Mouse (Mus musculus) hindbrain, embryonic 11.5 days (tissue): ENCODE data around the gene Erich6b. TPM values are rescaled to one million over a fixed set of nuclear protein-coding genes. Genes with fewer than 3 reads are reported as not detected.

Experiments
- ATAC-seq: fragments of 200-750 bp; cut with Nextera tagmentation; 2 replicates; pipeline ENCODE4 v1.8.0; 2017; ENCODE audit warnings: mild to moderate bottlenecking, moderate TSS enrichment, moderate library complexity; ENCODE audit not compliant: low FRiP score
- DNase-seq: peaks from one replicate; pipeline ENCODE4 v3.0.0-alpha.2; 2015; ENCODE audit warnings: low spot score
- H3K27ac ChIP-seq: fragments of 300-500 bp; sonication (generic); 2 replicates; pipeline ENCODE4 v1.5.1; 2014; ENCODE audit warnings: mild to moderate bottlenecking, low read depth, low read length
- H3K27me3 ChIP-seq: fragments of 300-500 bp; sonication (generic); 2 replicates; pipeline ENCODE4 v1.6.1; 2014; ENCODE audit warnings: mild to moderate bottlenecking, low read length, moderate library complexity, mixed read lengths; ENCODE audit not compliant: control insufficient read depth, insufficient read depth
- H3K36me3 ChIP-seq: fragments of 300-500 bp; sonication (generic); 2 replicates; pipeline ENCODE4 v1.6.1; 2014; ENCODE audit warnings: mild to moderate bottlenecking, low read length, moderate library complexity, mixed read lengths; ENCODE audit not compliant: control insufficient read depth, insufficient read depth
- H3K4me1 ChIP-seq: fragments of 300-500 bp; sonication (generic); replicated peaks from 2 replicates; pipeline ENCODE4 v1.6.1; 2014; ENCODE audit warnings: low read length, mixed read lengths; ENCODE audit not compliant: control insufficient read depth, insufficient read depth
- H3K4me2 ChIP-seq: fragments of 300-500 bp; sonication (generic); replicated peaks from 2 replicates; pipeline ENCODE4 v1.6.1; 2014; ENCODE audit warnings: mild to moderate bottlenecking, low read depth, low read length
- H3K4me3 ChIP-seq: fragments of 300-500 bp; sonication (generic); 2 replicates; pipeline ENCODE4 v1.5.1; 2014; ENCODE audit warnings: low read depth, low read length
- H3K9ac ChIP-seq: fragments of 300-500 bp; sonication (generic); 2 replicates; pipeline ENCODE4 v1.6.1; 2014; ENCODE audit warnings: low read depth, low read length
- H3K9me3 ChIP-seq: fragments of 300-500 bp; sonication (generic); 2 replicates; pipeline ENCODE4 v1.6.1; 2016; ENCODE audit warnings: low read length; ENCODE audit not compliant: control insufficient read depth
- WGBS: fragments of 180-500 bp; shearing (Covaris S2); extraction: QIAGEN DNeasy Blood & Tissue Kit; methylation state at CpG from one replicate; pipeline ENCODE4 v1.1.7; 2014; 5-methylcytosine and 5-hydroxymethylcytosine counted together
- polyA plus RNA-seq: library from polyadenylated mRNA; unstranded; fragments of >200 nt; fragmentation: Nextera tagmentation; extraction: Ambion mirVana; gene quantifications from 2 replicates; pipeline ENCODE4 v1.2.1, GENCODE M21; 2014

Gene Erich6b
- polyA plus RNA-seq, 1 experiment from 2014 or later: not detected

- H3K9me3 ChIP-seq: no peaks in the 10 kb centered on the region
- no peak for DNase-seq
- H3K9ac ChIP-seq: no peak overlapping the region
- ATAC-seq: no peak
- no peak overlapping the region for H3K4me3 ChIP-seq
- 68% methylated on average over 1 of the region's 1 CpGs for WGBS
- H3K36me3 ChIP-seq: no peaks in the 10 kb centered on the region
- H3K4me2 ChIP-seq: no peak overlapping the region
- no peak overlapping the region for H3K27ac ChIP-seq
- H3K4me1 ChIP-seq: no peaks in the 10 kb centered on the region
- no peaks in the 10 kb centered on the region for H3K27me3 ChIP-seq
Measured at GRCm38 (mm10) chr14:75669085-75669645, 27.1 kb downstream of the Erich6b start.

GRCm38 (mm10) chr14:75676316-75676715 lies 34.3 kb downstream of the Erich6b start:
- DNase-seq (no peak), ATAC-seq (no peak)
- Histone ChIP-seq H3K4me2 (no peak overlapping the region), H3K27ac (no peak overlapping the region), H3K4me1 (no peaks in the 10 kb centered on the region), H3K36me3 (no peaks in the 10 kb centered on the region), H3K27me3 (no peaks in the 10 kb centered on the region), H3K9me3 (no peaks in the 10 kb centered on the region), H3K4me3 (no peak overlapping the region), H3K9ac (no peak overlapping the region)
- WGBS: 73% methylated on average over 6 of the region's 6 CpGs

GRCm38 (mm10) chr14:75690428-75690827 lies 48.4 kb downstream of the Erich6b start:
- no peak overlapping the region for H3K4me3 ChIP-seq
- no peaks in the 10 kb centered on the region for H3K4me1 ChIP-seq
- WGBS: 86% methylated on average over 2 of the region's 2 CpGs
- H3K36me3 ChIP-seq: no peaks in the 10 kb centered on the region
- H3K9ac ChIP-seq: no peak overlapping the region
- no peaks in the 10 kb centered on the region for H3K9me3 ChIP-seq
- ATAC-seq (no peak), DNase-seq (no peak)
- no peak overlapping the region for H3K27ac ChIP-seq
- no peaks in the 10 kb centered on the region for H3K27me3 ChIP-seq
- no peak overlapping the region for H3K4me2 ChIP-seq

- H3K9ac ChIP-seq: no peak overlapping the region
- H3K4me1 ChIP-seq: no peaks in the 10 kb centered on the region
- no peak overlapping the region for H3K4me2 ChIP-seq
- no peaks in the 10 kb centered on the region for H3K9me3 ChIP-seq
- no peak overlapping the region for H3K27ac ChIP-seq
- WGBS: 88% methylated on average over 5 of the region's 5 CpGs
- no peaks in the 10 kb centered on the region for H3K27me3 ChIP-seq
- DNase-seq: no peak
- H3K4me3 ChIP-seq: no peak overlapping the region
- no peak for ATAC-seq
- no peaks in the 10 kb centered on the region for H3K36me3 ChIP-seq
Measured at GRCm38 (mm10) chr14:75696096-75696495, 54.0 kb downstream of the Erich6b start.

GRCm38 (mm10) chr14:75697928-75698327 lies 55.9 kb downstream of the Erich6b start:
- 88% methylated on average over 1 of the region's 1 CpGs for WGBS
- no peak overlapping the region for H3K9ac ChIP-seq
- no peaks in the 10 kb centered on the region for H3K36me3 ChIP-seq
- no peak overlapping the region for H3K27ac ChIP-seq
- H3K4me1 ChIP-seq: no peaks in the 10 kb centered on the region
- no peak overlapping the region for H3K4me2 ChIP-seq
- no peaks in the 10 kb centered on the region for H3K9me3 ChIP-seq
- no peak for DNase-seq
- no peaks in the 10 kb centered on the region for H3K27me3 ChIP-seq
- no peak overlapping the region for H3K4me3 ChIP-seq
- ATAC-seq: no peak

GRCm38 (mm10) chr14:75706647-75707046 lies 64.6 kb downstream of the Erich6b start:
- H3K27ac ChIP-seq: no peak overlapping the region
- peaks cover 5% of the 10 kb centered on the region; the same call in 1 of the 2 replicates for H3K36me3 ChIP-seq
- WGBS: 75% methylated on average over 4 of the region's 4 CpGs
- H3K9ac ChIP-seq: no peak overlapping the region
- no peak overlapping the region for H3K4me3 ChIP-seq
- no peak overlapping the region for H3K4me2 ChIP-seq
- ATAC-seq (no peak), DNase-seq (no peak)
- no peaks in the 10 kb centered on the region for H3K4me1 ChIP-seq
- no peaks in the 10 kb centered on the region for H3K27me3 ChIP-seq
- no peaks in the 10 kb centered on the region for H3K9me3 ChIP-seq

- no peak overlapping the region for H3K4me3 ChIP-seq
- no peak overlapping the region for H3K27ac ChIP-seq
- no peak overlapping the region for H3K4me2 ChIP-seq
- 35% methylated on average over 7 of the region's 7 CpGs for whole genome bisulfite sequencing
- H3K9me3 ChIP-seq: no peaks in the 10 kb centered on the region
- DNase-seq (no peak), ATAC-seq (no peak)
- no peaks in the 10 kb centered on the region for H3K27me3 ChIP-seq
- no peak overlapping the region for H3K9ac ChIP-seq
- no peaks in the 10 kb centered on the region for H3K4me1 ChIP-seq
- H3K36me3 ChIP-seq: peaks cover 6% of the 10 kb centered on the region; the same call in 1 of the 2 replicates
Measured at GRCm38 (mm10) chr14:75707771-75708170, 65.7 kb downstream of the Erich6b start.

- no peak overlapping the region for H3K4me3 ChIP-seq
- H3K9me3 ChIP-seq: no peaks in the 10 kb centered on the region
- no peak for ATAC-seq
- no peak overlapping the region for H3K4me2 ChIP-seq
- H3K27me3 ChIP-seq: no peaks in the 10 kb centered on the region
- no peaks in the 10 kb centered on the region for H3K4me1 ChIP-seq
- DNase-seq: no peak
- no peak overlapping the region for H3K9ac ChIP-seq
- peaks cover 5% of the 10 kb centered on the region; the same call in 1 of the 2 replicates for H3K36me3 ChIP-seq
- WGBS: 82% methylated on average over 1 of the region's 1 CpGs
- H3K27ac ChIP-seq: no peak overlapping the region
Measured at GRCm38 (mm10) chr14:75708986-75709385, 66.9 kb downstream of the Erich6b start.

- H3K4me2 ChIP-seq: no peak overlapping the region
- H3K27ac ChIP-seq: no peak overlapping the region
- ATAC-seq (no peak), DNase-seq (no peak)
- no peak overlapping the region for H3K9ac ChIP-seq
- 97% methylated on average over 3 of the region's 3 CpGs for WGBS
- H3K27me3 ChIP-seq: no peaks in the 10 kb centered on the region
- no peak overlapping the region for H3K4me3 ChIP-seq
- H3K36me3 ChIP-seq: peaks cover 9% of the 10 kb centered on the region; the same call in 1 of the 2 replicates
- no peaks in the 10 kb centered on the region for H3K9me3 ChIP-seq
- H3K4me1 ChIP-seq: no peaks in the 10 kb centered on the region
Measured at GRCm38 (mm10) chr14:75711731-75712130, 69.7 kb downstream of the Erich6b start.
